In genomic region chr10:127194428-127195327, GRCm38 (mm10) we compare ENCODE assay signal across 8 mouse cellular contexts. TPM values are rescaled to one million over a fixed set of nuclear protein-coding genes. Genes with fewer than 3 reads are reported as not detected.
DNase-seq lines count a peak whose midpoint lies in the region; ATAC-seq and TF ChIP-seq lines count a peak whose summit lies in the region.

No protein-coding gene starts in this region.

- peak; percentile 45 for ATAC-seq in embryonic facial prominence, embryonic 11.5 days (replicated peaks; ENCODE audit: insufficient number of reproducible peaks, low FRiP score, low TSS enrichment, low read depth)
- peak; percentile 48 for ATAC-seq in lung, embryonic 14.5 days (ENCODE audit: insufficient read depth)

- H3K4me1 ChIP-seq in embryonic facial prominence, embryonic 11.5 days (ENCODE audit: control insufficient read depth, insufficient read depth, low read length): peaks cover 6% of the 10 kb centered on the region
- peaks cover 19% of the 10 kb centered on the region for H3K4me1 ChIP-seq in lung, embryonic 14.5 days (ENCODE audit: insufficient read depth)

- peak overlapping the region; percentile 91 for H3K9ac ChIP-seq in embryonic facial prominence, embryonic 11.5 days (replicated peaks; ENCODE audit: low read length)
- peak overlapping the region; percentile 92 for H3K9ac ChIP-seq in lung, embryonic 14.5 days

- peak overlapping the region; percentile 74 for H3K4me3 ChIP-seq in C2C12 (ENCODE audit: insufficient read depth, poor library complexity, severe bottlenecking)
- peak overlapping the region; percentile 82 for H3K4me3 ChIP-seq in embryonic facial prominence, embryonic 11.5 days (ENCODE audit: low read depth, low read length)
- peak overlapping the region; percentile 87 for H3K4me3 ChIP-seq in lung, embryonic 14.5 days (ENCODE audit: low read depth, low read length)

- peak overlapping the region; percentile 87 for H3K27ac ChIP-seq in embryonic facial prominence, embryonic 11.5 days (replicated peaks; ENCODE audit: low read depth, low read length)
- peak overlapping the region; percentile 96 for H3K27ac ChIP-seq in lung, embryonic 14.5 days (ENCODE audit: low read depth)

- H3K36me3 ChIP-seq in C2C12 (ENCODE audit: control insufficient read depth, insufficient read depth): peaks cover 36% of the 10 kb centered on the region
- no peaks in the 10 kb centered on the region; the same call in none of the 2 replicates for H3K36me3 ChIP-seq in embryonic facial prominence, embryonic 11.5 days (replicated peaks; ENCODE audit: control insufficient read depth, insufficient read depth, low read depth, low read length)
- H3K36me3 ChIP-seq in lung, embryonic 14.5 days (ENCODE audit: insufficient read depth): peaks cover 42% of the 10 kb centered on the region

- H3ac ChIP-seq in C2C12 (ENCODE audit: control insufficient read depth, insufficient read length, low read depth): peak overlapping the region; percentile 91

- H3K4me2 ChIP-seq in embryonic facial prominence, embryonic 11.5 days (ENCODE audit: low read depth, low read length): peak overlapping the region; percentile 85
- peak overlapping the region; percentile 80 for H3K4me2 ChIP-seq in lung, embryonic 14.5 days

- 10% methylated on average over 22 of the region's 22 CpGs for WGBS in embryonic facial prominence, embryonic 11.5 days
- WGBS in lung, embryonic 14.5 days: 5% methylated on average over 22 of the region's 22 CpGs

- no peaks in the 10 kb centered on the region for H3K9me3 ChIP-seq in embryonic facial prominence, embryonic 11.5 days (replicated peaks; ENCODE audit: control insufficient read depth, low read length)
- no peaks in the 10 kb centered on the region for H3K9me3 ChIP-seq in lung, embryonic 14.5 days (ENCODE audit: low read depth, low read length)

- no peaks in the 10 kb centered on the region for H3K27me3 ChIP-seq in C2C12 (ENCODE audit: control insufficient read depth, insufficient read depth, insufficient read length)
- no peaks in the 10 kb centered on the region for H3K27me3 ChIP-seq in embryonic facial prominence, embryonic 11.5 days (ENCODE audit: control insufficient read depth, insufficient read depth, low read length)
- H3K27me3 ChIP-seq in lung, embryonic 14.5 days (ENCODE audit: insufficient read depth, low read length): no peaks in the 10 kb centered on the region

- H3K79me2 ChIP-seq in C2C12 (ENCODE audit: control insufficient read depth, insufficient read depth): peaks cover 19% of the 10 kb centered on the region

- DNase-seq in adrenal gland, adult 2 months: peak; percentile 84
- DNase-seq in embryonic facial prominence, embryonic 11.5 days (ENCODE audit: low spot score): peak; percentile 48
- DNase-seq in heart, adult 9 months (ENCODE audit: low spot score in 2 of 2): peak; percentile 72 to 78
- DNase-seq in kidney, adult 18-20 months: peak; percentile 87
- DNase-seq in lung, embryonic 14.5 days: peak; percentile 71
- peak; percentile 44 for DNase-seq in ovary, adult 18-20 months (ENCODE audit: low spot score)
- DNase-seq in spleen, adult 12 weeks (ENCODE audit: low spot score): no peak

- H3K79me3 ChIP-seq in C2C12 (ENCODE audit: low read depth): peaks cover 4% of the 10 kb centered on the region

- TF ChIP-seq CTCF in C2C12 (IDR thresholded peaks at IDR 0.05; ENCODE audit: control insufficient read depth, insufficient read depth, insufficient read length): no peak
- TF ChIP-seq CTCF in lung, embryonic 14.5 days (IDR thresholded peaks at IDR 0.05; ENCODE audit: low read depth): no peak

TF ChIP-seq in C2C12, 6 proteins besides CTCF, POLR2A, EP300 and RAD21:
- no peak for TF ChIP-seq MAX (IDR thresholded peaks at IDR 0.05)

RNA-seq across cellular contexts. Expression of gene Dtx3, which starts 0.8 kb away (rescaled TPM):
- polyA plus RNA-seq in C2C12 (2012; fragmentation: generic; extraction: Trizol): 24.4 TPM
- total RNA-seq in adrenal gland, adult 2 months (2021): 10 to 100 TPM; 53.6 to 75.7 TPM
- polyA plus RNA-seq in adrenal gland, adult 2 months (2012; rRNA removed): 203 and 219 TPM in 2 replicates
- 93.8 and 108 TPM in 2 replicates for polyA plus RNA-seq in embryonic facial prominence, embryonic 11.5 days (2014; fragmentation: Nextera tagmentation; extraction: Ambion mirVana)
- 81.4 and 92.4 TPM in 2 replicates for polyA plus RNA-seq in lung, embryonic 14.5 days (2014; fragmentation: Nextera tagmentation; extraction: Ambion mirVana)

RNA-seq across cellular contexts. Expression of gene Arhgef25, which starts 4.8 kb away (rescaled TPM):
- 31.8 TPM for polyA plus RNA-seq in C2C12 (2012; fragmentation: generic; extraction: Trizol)
- 10 to 100 TPM; 16.0 to 25.8 TPM for total RNA-seq in adrenal gland, adult 2 months (2021)
- polyA plus RNA-seq in adrenal gland, adult 2 months (2012; rRNA removed): 41.3 and 44.9 TPM in 2 replicates
- polyA plus RNA-seq in embryonic facial prominence, embryonic 11.5 days (2014; fragmentation: Nextera tagmentation; extraction: Ambion mirVana): 32.7 and 38.4 TPM in 2 replicates
- polyA plus RNA-seq in lung, embryonic 14.5 days (2014; fragmentation: Nextera tagmentation; extraction: Ambion mirVana): 45.8 and 48.7 TPM in 2 replicates

RNA-seq across cellular contexts. Expression of gene Slc26a10, which starts 14.2 kb away (rescaled TPM):
- polyA plus RNA-seq in C2C12 (2012; fragmentation: generic; extraction: Trizol): 2.9 TPM
- under 1 TPM; 0.35 to 0.58 TPM for total RNA-seq in adrenal gland, adult 2 months (2021)
- 1.1 and 2.4 TPM in 2 replicates for polyA plus RNA-seq in adrenal gland, adult 2 months (2012; rRNA removed)
- polyA plus RNA-seq in embryonic facial prominence, embryonic 11.5 days (2014; fragmentation: Nextera tagmentation; extraction: Ambion mirVana): 1.1 and 2.0 TPM in 2 replicates
- polyA plus RNA-seq in lung, embryonic 14.5 days (2014; fragmentation: Nextera tagmentation; extraction: Ambion mirVana): 0.09 and 0.27 TPM in 2 replicates

RNA-seq across cellular contexts. Expression of gene Pip4k2c, which starts 16.7 kb away (rescaled TPM):
- 25.8 TPM for polyA plus RNA-seq in C2C12 (2012; fragmentation: generic; extraction: Trizol)
- total RNA-seq in adrenal gland, adult 2 months (2021): 10 to 100 TPM; 41.6 to 47.8 TPM
- 21.7 and 22.5 TPM in 2 replicates for polyA plus RNA-seq in adrenal gland, adult 2 months (2012; rRNA removed)
- polyA plus RNA-seq in embryonic facial prominence, embryonic 11.5 days (2014; fragmentation: Nextera tagmentation; extraction: Ambion mirVana): 14.7 and 17.8 TPM in 2 replicates
- 17.8 and 21.0 TPM in 2 replicates for polyA plus RNA-seq in lung, embryonic 14.5 days (2014; fragmentation: Nextera tagmentation; extraction: Ambion mirVana)

RNA-seq across cellular contexts. Expression of gene B4galnt1, which starts 29.7 kb away (rescaled TPM):
- polyA plus RNA-seq in C2C12 (2012; fragmentation: generic; extraction: Trizol): 23.8 TPM
- 10 to 100 TPM in 1 of 2 experiments, 1 to 10 TPM in 1; 8.3 to 11.6 TPM for total RNA-seq in adrenal gland, adult 2 months (2021)
- 17.8 and 19.1 TPM in 2 replicates for polyA plus RNA-seq in adrenal gland, adult 2 months (2012; rRNA removed)
- polyA plus RNA-seq in embryonic facial prominence, embryonic 11.5 days (2014; fragmentation: Nextera tagmentation; extraction: Ambion mirVana): 4.9 and 5.2 TPM in 2 replicates
- 2.9 and 4.4 TPM in 2 replicates for polyA plus RNA-seq in lung, embryonic 14.5 days (2014; fragmentation: Nextera tagmentation; extraction: Ambion mirVana)
